Mouse (Mus musculus) forebrain, embryonic 10.5 days (tissue): ENCODE data around the gene Gm13277. TPM values are rescaled to one million over a fixed set of nuclear protein-coding genes. Genes with fewer than 3 reads are reported as not detected.
"Not testable (repeated sequence)": the region's sequence is repeated elsewhere in the genome, so short reads cannot be mapped to it uniquely, and the experiment has no call there.

ENCODE experiments used
- DNase-seq: peaks from one replicate; pipeline ENCODE4 v3.0.0-alpha.2; 2017; ENCODE audit warnings: low spot score; ENCODE audit errors: extremely low spot score
- H3K27ac ChIP-seq: fragments of 300-500 bp; sonication (generic); 2 replicates; pipeline ENCODE4 v1.5.1; 2016; ENCODE audit warnings: mild to moderate bottlenecking
- H3K27me3 ChIP-seq: fragments of 300-500 bp; sonication (generic); 2 replicates; pipeline ENCODE4 v1.6.1; 2016; ENCODE audit warnings: mild to moderate bottlenecking; ENCODE audit not compliant: poor library complexity, severe bottlenecking
- H3K36me3 ChIP-seq: fragments of 300-500 bp; sonication (generic); replicated peaks from 2 replicates; pipeline ENCODE4 v1.6.1; 2016; ENCODE audit warnings: mild to moderate bottlenecking, moderate library complexity
- H3K4me1 ChIP-seq: fragments of 300-500 bp; sonication (generic); 2 replicates; pipeline ENCODE4 v1.6.1; 2016
- H3K4me3 ChIP-seq: fragments of 300-500 bp; sonication (generic); 2 replicates; pipeline ENCODE4 v1.5.1; 2016; ENCODE audit warnings: mild to moderate bottlenecking, moderate library complexity
- H3K9me3 ChIP-seq: fragments of 300-500 bp; sonication (generic); 2 replicates; pipeline ENCODE4 v1.6.1; 2016; ENCODE audit warnings: mild to moderate bottlenecking, moderate library complexity
- WGBS: fragments of 180-500 bp; shearing (Covaris S2); methylation state at CpG from one replicate; pipeline ENCODE4 v1.1.7; 2016; 5-methylcytosine and 5-hydroxymethylcytosine counted together
- polyA plus RNA-seq: library from polyadenylated mRNA; unstranded; fragments of >200 nt; fragmentation: Nextera tagmentation; extraction: Ambion mirVana; gene quantifications from 2 replicates; pipeline ENCODE4 v1.2.1, GENCODE M21; 2016

Gm13277 gene
- polyA plus RNA-seq, 1 experiment from 2014 or later, result not detected

DNA sequence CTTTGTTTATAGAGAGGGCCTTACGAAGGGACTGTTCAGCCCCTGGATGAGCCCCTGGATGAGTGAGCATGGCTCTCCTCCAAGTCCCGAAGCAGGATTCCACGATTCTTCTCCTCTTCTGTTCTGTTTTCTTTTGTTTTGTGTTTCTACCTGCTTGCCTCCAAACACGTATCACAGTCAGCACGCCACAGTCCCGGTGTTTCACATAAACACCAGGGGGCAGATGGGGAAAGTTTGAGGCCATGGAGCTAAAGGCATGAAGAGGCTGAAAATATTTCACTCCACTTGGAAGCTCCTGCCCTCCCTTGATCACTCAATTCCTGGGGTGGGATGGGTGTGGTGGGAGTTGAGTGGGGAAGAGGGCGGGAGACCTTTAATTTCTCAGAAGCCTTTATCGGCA is 26.7 kb upstream of the Gm13277 start:
- not testable (repeated sequence) for H3K9me3 ChIP-seq, H3K27ac ChIP-seq, H3K27me3 ChIP-seq, H3K36me3 ChIP-seq, DNase-seq, H3K4me1 ChIP-seq, H3K4me3 ChIP-seq
- WGBS, result 75% methylated on average over 6 of the region's 8 CpGs

DNA sequence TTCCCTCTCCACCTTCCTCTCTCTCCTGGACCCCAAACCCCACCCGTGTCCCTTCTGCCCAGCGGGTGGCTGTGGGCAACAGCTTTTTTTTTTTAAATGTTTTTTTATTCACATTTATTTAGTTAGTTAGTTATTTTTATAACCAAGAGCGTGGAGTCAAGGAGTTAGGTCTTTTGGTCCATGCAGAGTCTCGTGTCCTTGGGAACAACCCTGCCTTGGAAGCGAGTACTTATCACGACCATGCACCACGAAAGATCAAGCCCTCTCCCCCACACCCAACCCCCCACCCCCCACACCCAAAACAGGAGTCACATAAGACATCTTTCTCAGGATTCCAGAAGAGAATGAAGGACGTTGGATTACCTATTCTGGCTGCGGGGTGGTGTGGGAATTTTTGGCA is 26.1 kb upstream of the Gm13277 start:
- H3K27ac ChIP-seq, H3K27me3 ChIP-seq, H3K9me3 ChIP-seq, H3K36me3 ChIP-seq, H3K4me1 ChIP-seq, DNase-seq, H3K4me3 ChIP-seq: not testable (repeated sequence)
- 54% methylated on average over 9 of the region's 9 CpGs for WGBS

DNA sequence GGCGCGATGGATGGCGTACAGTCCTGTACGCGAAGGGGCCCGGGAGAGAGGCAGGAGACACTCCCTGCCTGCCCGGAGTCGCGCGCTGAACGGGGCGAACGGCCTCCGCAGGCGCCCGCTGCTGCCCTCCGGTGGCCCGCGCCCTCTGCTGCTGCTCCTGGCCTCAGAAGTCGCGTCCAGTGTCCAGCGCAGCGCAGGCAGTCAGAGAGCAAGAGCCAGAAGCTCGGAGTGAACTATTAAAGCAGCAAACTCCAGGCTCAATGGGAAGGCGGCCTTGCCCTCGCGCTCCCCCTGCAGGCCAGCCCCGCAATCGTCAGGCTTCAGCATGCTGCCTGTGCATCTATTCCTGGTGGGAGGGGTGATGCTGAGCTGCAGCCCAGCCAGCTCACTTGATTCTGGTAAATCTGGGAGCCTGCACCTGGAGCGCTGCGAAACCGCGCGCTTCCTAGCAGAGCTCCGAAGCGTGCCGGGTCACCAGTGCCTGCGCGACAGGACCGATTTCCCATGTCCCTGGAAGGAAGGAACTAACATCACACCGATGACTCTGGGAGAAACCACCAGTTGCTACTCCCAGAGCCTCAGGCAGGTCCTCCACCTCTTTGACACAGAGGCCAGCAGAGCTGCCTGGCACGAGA is 24.9 kb upstream of the Gm13277 start:
- peak overlapping the region; percentile 45 for H3K4me3 ChIP-seq
- 2% methylated on average over 40 of the region's 42 CpGs for WGBS
- H3K27me3 ChIP-seq, H3K36me3 ChIP-seq, H3K4me1 ChIP-seq, H3K9me3 ChIP-seq, H3K27ac ChIP-seq: not testable (repeated sequence)
- peak; percentile 63 for DNase-seq

DNA sequence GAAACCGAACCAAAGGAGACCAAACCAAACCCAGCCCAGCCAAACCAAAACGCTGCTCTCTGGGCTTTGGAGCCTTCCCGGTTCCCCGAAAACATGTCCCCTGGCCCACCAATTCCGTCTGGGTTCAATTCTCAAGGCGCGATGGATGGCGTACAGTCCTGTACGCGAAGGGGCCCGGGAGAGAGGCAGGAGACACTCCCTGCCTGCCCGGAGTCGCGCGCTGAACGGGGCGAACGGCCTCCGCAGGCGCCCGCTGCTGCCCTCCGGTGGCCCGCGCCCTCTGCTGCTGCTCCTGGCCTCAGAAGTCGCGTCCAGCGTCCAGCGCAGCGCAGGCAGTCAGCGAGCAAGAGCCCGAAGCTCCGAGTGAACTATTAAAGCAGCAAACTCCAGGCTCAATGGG is 14.9 kb upstream of the Gm13277 start, which contains the start of gene Gm13290:
Gm13290 (plus strand) TSS at position 301 of the 400 bp plus-strand sequence.
- not testable (repeated sequence) for H3K4me1 ChIP-seq, H3K27me3 ChIP-seq, H3K27ac ChIP-seq, DNase-seq, H3K4me3 ChIP-seq, H3K9me3 ChIP-seq, H3K36me3 ChIP-seq
- WGBS, result no CpG with 5 or more reads among the region's 32 CpGs

DNA sequence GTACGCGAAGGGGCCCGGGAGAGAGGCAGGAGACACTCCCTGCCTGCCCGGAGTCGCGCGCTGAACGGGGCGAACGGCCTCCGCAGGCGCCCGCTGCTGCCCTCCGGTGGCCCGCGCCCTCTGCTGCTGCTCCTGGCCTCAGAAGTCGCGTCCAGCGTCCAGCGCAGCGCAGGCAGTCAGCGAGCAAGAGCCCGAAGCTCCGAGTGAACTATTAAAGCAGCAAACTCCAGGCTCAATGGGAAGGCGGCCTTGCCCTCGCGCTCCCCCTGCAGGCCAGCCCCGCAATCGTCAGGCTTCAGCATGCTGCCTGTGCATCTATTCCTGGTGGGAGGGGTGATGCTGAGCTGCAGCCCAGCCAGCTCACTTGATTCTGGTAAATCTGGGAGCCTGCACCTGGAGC is 11.8 kb upstream of the Gm13277 start, which contains the start of gene Gm13289:
Gm13289 (plus strand) TSS at position 301 of the 400 bp plus-strand sequence.
- not testable (repeated sequence) for H3K27me3 ChIP-seq, DNase-seq, H3K4me1 ChIP-seq, H3K4me3 ChIP-seq, H3K9me3 ChIP-seq, H3K36me3 ChIP-seq, H3K27ac ChIP-seq
- no CpG with 5 or more reads among the region's 29 CpGs for WGBS

DNA sequence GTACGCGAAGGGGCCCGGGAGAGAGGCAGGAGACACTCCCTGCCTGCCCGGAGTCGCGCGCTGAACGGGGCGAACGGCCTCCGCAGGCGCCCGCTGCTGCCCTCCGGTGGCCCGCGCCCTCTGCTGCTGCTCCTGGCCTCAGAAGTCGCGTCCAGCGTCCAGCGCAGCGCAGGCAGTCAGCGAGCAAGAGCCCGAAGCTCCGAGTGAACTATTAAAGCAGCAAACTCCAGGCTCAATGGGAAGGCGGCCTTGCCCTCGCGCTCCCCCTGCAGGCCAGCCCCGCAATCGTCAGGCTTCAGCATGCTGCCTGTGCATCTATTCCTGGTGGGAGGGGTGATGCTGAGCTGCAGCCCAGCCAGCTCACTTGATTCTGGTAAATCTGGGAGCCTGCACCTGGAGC is 8.9 kb upstream of the Gm13277 start, which contains the start of gene Gm13272:
Gm13272 (plus strand) TSS at position 301 of the 400 bp plus-strand sequence.
- not testable (repeated sequence) for H3K36me3 ChIP-seq, DNase-seq, H3K27me3 ChIP-seq, H3K9me3 ChIP-seq, H3K4me1 ChIP-seq, H3K4me3 ChIP-seq, H3K27ac ChIP-seq
- no CpG with 5 or more reads among the region's 29 CpGs for WGBS

DNA sequence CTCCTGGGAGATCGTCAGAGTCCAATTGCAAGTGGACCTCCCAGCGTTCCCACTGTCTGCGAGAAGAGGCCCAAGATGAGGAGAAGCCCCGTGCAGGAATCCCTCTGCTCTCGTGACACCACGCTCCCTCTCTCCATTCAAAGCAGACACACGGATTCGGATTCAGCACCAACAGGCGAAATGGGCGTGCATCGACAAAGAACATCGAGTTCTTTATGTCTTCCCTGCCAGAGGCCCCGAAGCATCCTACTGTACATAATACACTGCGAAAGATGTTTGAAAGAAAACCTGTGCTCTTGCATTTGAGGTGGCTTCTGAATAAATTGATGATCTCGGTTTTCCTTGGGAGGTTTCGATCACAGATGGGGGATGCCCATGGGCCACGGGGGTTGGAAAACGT is 8.1 kb upstream of the Gm13277 start:
- not testable (repeated sequence) for H3K27ac ChIP-seq, H3K4me1 ChIP-seq, H3K27me3 ChIP-seq, H3K4me3 ChIP-seq, H3K9me3 ChIP-seq, H3K36me3 ChIP-seq, DNase-seq
- WGBS, result 43% methylated on average over 16 of the region's 18 CpGs

DNA sequence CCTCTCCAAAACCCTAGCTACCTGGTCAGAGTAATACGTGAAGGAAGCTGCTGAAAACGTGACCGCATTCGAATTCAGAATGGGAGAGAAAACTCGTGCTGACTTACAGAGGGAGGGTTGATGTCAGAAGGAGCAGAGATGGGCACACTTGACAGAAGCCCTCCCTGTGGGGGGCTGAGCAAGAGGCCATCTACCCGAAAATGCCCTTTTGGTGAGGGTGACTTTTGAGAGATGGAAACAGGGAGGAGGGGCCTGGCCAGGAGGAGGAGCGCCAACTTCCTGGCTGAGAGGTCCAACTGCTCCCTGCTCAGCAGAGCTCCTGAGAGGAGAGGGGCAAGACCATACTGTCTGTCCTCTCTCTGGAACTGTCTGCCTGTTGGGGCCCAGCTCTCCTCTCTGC is 6.6 kb upstream of the Gm13277 start, which contains the start of gene Ifnz:
Ifnz (plus strand) TSS at position 301 of the 400 bp plus-strand sequence.
- not testable (repeated sequence) for H3K36me3 ChIP-seq, H3K9me3 ChIP-seq, H3K4me1 ChIP-seq, DNase-seq, H3K27me3 ChIP-seq, H3K27ac ChIP-seq
- 17% methylated on average over 5 of the region's 7 CpGs for WGBS
- peak within 1 kb of the TSS; percentile 33; the same call in 1 of the 2 replicates for H3K4me3 ChIP-seq

DNA sequence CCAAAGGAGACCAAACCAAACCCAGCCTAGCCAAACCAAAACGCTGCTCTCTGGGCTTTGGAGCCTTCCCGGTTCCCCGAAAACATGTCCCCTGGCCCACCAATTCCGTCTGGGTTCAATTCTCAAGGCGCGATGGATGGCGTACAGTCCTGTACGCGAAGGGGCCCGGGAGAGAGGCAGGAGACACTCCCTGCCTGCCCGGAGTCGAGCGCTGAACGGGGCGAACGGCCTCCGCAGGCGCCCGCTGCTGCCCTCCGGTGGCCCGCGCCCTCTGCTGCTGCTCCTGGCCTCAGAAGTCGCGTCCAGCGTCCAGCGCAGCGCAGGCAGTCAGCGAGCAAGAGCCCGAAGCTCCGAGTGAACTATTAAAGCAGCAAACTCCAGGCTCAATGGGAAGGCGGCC is 6.1 kb upstream of the Gm13277 start:
- WGBS, result 0% methylated on average over 4 of the region's 31 CpGs
- H3K4me3 ChIP-seq, result peak overlapping the region; percentile 33; the same call in 1 of the 2 replicates
- not testable (repeated sequence) for H3K9me3 ChIP-seq, H3K27me3 ChIP-seq, H3K27ac ChIP-seq, H3K4me1 ChIP-seq, H3K36me3 ChIP-seq, DNase-seq

DNA sequence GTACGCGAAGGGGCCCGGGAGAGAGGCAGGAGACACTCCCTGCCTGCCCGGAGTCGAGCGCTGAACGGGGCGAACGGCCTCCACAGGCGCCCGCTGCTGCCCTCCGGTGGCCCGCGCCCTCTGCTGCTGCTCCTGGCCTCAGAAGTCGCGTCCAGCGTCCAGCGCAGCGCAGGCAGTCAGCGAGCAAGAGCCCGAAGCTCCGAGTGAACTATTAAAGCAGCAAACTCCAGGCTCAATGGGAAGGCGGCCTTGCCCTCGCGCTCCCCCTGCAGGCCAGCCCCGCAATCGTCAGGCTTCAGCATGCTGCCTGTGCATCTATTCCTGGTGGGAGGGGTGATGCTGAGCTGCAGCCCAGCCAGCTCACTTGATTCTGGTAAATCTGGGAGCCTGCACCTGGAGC is 3.0 kb upstream of the Gm13277 start, which contains the start of gene Gm13276:
Gm13276 (plus strand) TSS at position 301 of the 400 bp plus-strand sequence.
- H3K4me1 ChIP-seq, H3K27ac ChIP-seq, H3K9me3 ChIP-seq, DNase-seq, H3K36me3 ChIP-seq, H3K27me3 ChIP-seq, H3K4me3 ChIP-seq: not testable (repeated sequence)
- no CpG with 5 or more reads among the region's 27 CpGs for WGBS

DNA sequence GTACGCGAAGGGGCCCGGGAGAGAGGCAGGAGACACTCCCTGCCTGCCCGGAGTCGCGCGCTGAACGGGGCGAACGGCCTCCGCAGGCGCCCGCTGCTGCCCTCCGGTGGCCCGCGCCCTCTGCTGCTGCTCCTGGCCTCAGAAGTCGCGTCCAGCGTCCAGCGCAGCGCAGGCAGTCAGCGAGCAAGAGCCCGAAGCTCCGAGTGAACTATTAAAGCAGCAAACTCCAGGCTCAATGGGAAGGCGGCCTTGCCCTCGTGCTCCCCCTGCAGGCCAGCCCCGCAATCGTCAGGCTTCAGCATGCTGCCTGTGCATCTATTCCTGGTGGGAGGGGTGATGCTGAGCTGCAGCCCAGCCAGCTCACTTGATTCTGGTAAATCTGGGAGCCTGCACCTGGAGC is 2.8 kb downstream of the Gm13277 start, which contains the start of gene Gm13278:
Gm13278 (plus strand) TSS at position 301 of the 400 bp plus-strand sequence.
- WGBS, result no CpG with 5 or more reads among the region's 28 CpGs
- H3K4me1 ChIP-seq, H3K4me3 ChIP-seq, H3K27me3 ChIP-seq, H3K27ac ChIP-seq, H3K9me3 ChIP-seq, H3K36me3 ChIP-seq, DNase-seq: not testable (repeated sequence)

DNA sequence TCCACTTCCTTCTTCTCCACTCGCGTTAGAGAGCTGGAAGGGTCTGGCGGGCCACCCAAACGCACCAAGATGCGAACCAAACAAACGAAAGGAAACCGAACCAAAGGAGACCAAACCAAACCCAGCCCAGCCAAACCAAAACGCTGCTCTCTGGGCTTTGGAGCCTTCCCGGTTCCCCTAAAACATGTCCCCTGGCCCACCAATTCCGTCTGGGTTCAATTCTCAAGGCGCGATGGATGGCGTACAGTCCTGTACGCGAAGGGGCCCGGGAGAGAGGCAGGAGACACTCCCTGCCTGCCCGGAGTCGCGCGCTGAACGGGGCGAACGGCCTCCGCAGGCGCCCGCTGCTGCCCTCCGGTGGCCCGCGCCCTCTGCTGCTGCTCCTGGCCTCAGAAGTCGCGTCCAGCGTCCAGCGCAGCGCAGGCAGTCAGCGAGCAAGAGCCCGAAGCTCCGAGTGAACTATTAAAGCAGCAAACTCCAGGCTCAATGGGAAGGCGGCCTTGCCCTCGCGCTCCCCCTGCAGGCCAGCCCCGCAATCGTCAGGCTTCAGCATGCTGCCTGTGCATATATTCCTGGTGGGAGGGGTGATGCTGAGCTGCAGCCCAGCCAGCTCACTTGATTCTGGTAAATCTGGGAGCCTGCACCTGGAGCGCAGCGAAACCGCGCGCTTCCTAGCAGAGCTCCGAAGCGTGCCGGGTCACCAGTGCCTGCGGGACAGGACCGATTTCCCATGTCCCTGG is 5.7 kb downstream of the Gm13277 start, which contains the start of gene Gm13275:
Gm13275 (plus strand) TSS at position 552 of the 740 bp plus-strand sequence.
- H3K4me1 ChIP-seq, DNase-seq, H3K36me3 ChIP-seq, H3K9me3 ChIP-seq, H3K27ac ChIP-seq, H3K27me3 ChIP-seq, H3K4me3 ChIP-seq: not testable (repeated sequence)
- WGBS, result 0% methylated on average over 17 of the region's 52 CpGs

DNA sequence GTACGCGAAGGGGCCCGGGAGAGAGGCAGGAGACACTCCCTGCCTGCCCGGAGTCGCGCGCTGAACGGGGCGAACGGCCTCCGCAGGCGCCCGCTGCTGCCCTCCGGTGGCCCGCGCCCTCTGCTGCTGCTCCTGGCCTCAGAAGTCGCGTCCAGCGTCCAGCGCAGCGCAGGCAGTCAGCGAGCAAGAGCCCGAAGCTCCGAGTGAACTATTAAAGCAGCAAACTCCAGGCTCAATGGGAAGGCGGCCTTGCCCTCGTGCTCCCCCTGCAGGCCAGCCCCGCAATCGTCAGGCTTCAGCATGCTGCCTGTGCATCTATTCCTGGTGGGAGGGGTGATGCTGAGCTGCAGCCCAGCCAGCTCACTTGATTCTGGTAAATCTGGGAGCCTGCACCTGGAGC is 8.7 kb downstream of the Gm13277 start, which contains the start of gene Gm13279:
Gm13279 (plus strand) TSS at position 301 of the 400 bp plus-strand sequence.
- WGBS, result no CpG with 5 or more reads among the region's 28 CpGs
- not testable (repeated sequence) for DNase-seq, H3K4me3 ChIP-seq, H3K9me3 ChIP-seq, H3K27me3 ChIP-seq, H3K27ac ChIP-seq, H3K4me1 ChIP-seq, H3K36me3 ChIP-seq
